Mouse (Mus musculus): ENCODE measurements around the gene Cracr2a. TPM values are rescaled to one million over a fixed set of nuclear protein-coding genes. Genes with fewer than 3 reads are reported as not detected.

Gene Cracr2a
- polyA plus RNA-seq, 1 experiment from 2014 or later = 1.6 TPM

DNA sequence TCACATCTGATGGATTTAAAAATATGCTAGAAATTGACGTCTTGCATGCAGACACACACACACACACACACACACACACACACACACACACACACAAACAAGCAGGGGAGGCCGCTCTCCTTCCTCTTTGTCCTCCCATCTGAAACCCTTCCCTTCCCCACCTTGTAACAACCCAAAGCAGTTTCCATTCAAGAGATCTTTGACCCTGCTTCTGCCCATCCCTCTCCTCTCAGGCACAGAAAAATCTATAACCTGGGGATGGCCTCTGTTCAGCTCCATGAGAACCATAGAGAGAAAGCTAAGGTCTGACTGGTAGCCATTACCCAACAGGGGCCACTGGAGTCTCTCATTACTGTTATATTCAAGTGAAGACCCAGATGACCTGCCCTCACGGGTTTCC lies 117.9 kb downstream of the Cracr2a start:
- Histone ChIP-seq H3K4me2 (replicated peaks) (no peak overlapping the region), H3K36me3 (no peaks in the 10 kb centered on the region), H3K9ac (no peak overlapping the region), H3K9me3 (no peaks in the 10 kb centered on the region), H3K27me3 (no peaks in the 10 kb centered on the region), H3K27ac (no peak overlapping the region), H3K4me3 (no peak overlapping the region), H3K4me1 (no peaks in the 10 kb centered on the region)
- WGBS = 81% methylated on average over 3 of the region's 3 CpGs
- ATAC-seq (ENCODE audit: low FRiP score, low read depth) = no peak

GRCm38 (mm10) chr6:127680784-127681183 lies 119.6 kb downstream of the Cracr2a start:
- H3K4me2 ChIP-seq (replicated peaks) = no peak overlapping the region
- H3K36me3 ChIP-seq = no peaks in the 10 kb centered on the region
- H3K27ac ChIP-seq = no peak overlapping the region
- no peaks in the 10 kb centered on the region for H3K4me1 ChIP-seq
- H3K27me3 ChIP-seq = no peaks in the 10 kb centered on the region
- no peaks in the 10 kb centered on the region for H3K9me3 ChIP-seq
- WGBS = 81% methylated on average over 7 of the region's 7 CpGs
- no peak for ATAC-seq (ENCODE audit: low FRiP score, low read depth)
- no peak overlapping the region for H3K9ac ChIP-seq
- no peak overlapping the region for H3K4me3 ChIP-seq

GRCm38 (mm10) chr6:127683561-127683960 lies 122.4 kb downstream of the Cracr2a start:
- Histone ChIP-seq H3K4me1 (no peaks in the 10 kb centered on the region), H3K9me3 (no peaks in the 10 kb centered on the region), H3K4me2 (replicated peaks) (no peak overlapping the region), H3K9ac (no peak overlapping the region), H3K27me3 (no peaks in the 10 kb centered on the region), H3K36me3 (no peaks in the 10 kb centered on the region), H3K27ac (no peak overlapping the region), H3K4me3 (no peak overlapping the region)
- WGBS = 68% methylated on average over 8 of the region's 8 CpGs
- no peak for ATAC-seq (ENCODE audit: low FRiP score, low read depth)

DNA sequence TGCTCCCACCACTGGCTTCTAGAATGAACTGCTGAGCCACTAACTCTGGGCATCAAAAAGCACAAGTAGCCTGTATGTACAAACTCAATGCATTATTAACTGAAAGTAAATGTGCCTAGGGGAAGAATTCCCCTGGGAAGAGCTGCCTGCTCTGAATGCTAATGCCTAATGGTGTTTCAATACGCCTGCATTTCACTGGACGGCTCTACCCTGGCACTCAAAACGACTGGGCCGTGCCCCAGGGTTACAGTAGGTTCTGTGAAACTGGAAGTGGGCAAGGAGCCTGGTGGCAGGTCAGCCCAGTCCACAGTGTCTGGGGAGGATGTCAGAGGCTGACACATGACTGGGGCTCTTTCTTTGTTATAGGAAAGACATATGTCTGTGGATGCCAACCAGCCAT lies 123.8 kb downstream of the Cracr2a start:
- no peak overlapping the region for H3K27ac ChIP-seq
- H3K4me3 ChIP-seq = no peak overlapping the region
- H3K4me2 ChIP-seq (replicated peaks) = no peak overlapping the region
- no peak overlapping the region for H3K9ac ChIP-seq
- no peaks in the 10 kb centered on the region for H3K27me3 ChIP-seq
- 69% methylated on average over 4 of the region's 4 CpGs for WGBS
- H3K36me3 ChIP-seq = no peaks in the 10 kb centered on the region
- no peaks in the 10 kb centered on the region for H3K9me3 ChIP-seq
- H3K4me1 ChIP-seq = no peaks in the 10 kb centered on the region
- no peak for ATAC-seq (ENCODE audit: low FRiP score, low read depth)

GRCm38 (mm10) chr6:127687181-127687860 lies 126.2 kb downstream of the Cracr2a start:
- H3K27me3 ChIP-seq = no peaks in the 10 kb centered on the region
- no peak overlapping the region for H3K27ac ChIP-seq
- no peak overlapping the region for H3K4me2 ChIP-seq (replicated peaks)
- ATAC-seq (ENCODE audit: low FRiP score, low read depth) = no peak
- H3K9ac ChIP-seq = no peak overlapping the region
- H3K4me1 ChIP-seq = no peaks in the 10 kb centered on the region; the same call in 1 of the 2 replicates
- WGBS = 87% methylated on average over 6 of the region's 6 CpGs
- H3K36me3 ChIP-seq = no peaks in the 10 kb centered on the region
- no peaks in the 10 kb centered on the region for H3K9me3 ChIP-seq
- no peak overlapping the region for H3K4me3 ChIP-seq

- 33% methylated on average over 7 of the region's 7 CpGs for WGBS
- H3K27ac ChIP-seq = no peak overlapping the region
- peaks cover 7% of the 10 kb centered on the region; the same call in 1 of the 2 replicates for H3K27me3 ChIP-seq
- no peak overlapping the region for H3K9ac ChIP-seq
- no peak for ATAC-seq (ENCODE audit: low FRiP score, low read depth)
- no peaks in the 10 kb centered on the region; the same call in 1 of the 2 replicates for H3K4me1 ChIP-seq
- H3K9me3 ChIP-seq = no peaks in the 10 kb centered on the region
- H3K4me3 ChIP-seq = no peak overlapping the region
- H3K36me3 ChIP-seq = no peaks in the 10 kb centered on the region
- no peak overlapping the region for H3K4me2 ChIP-seq (replicated peaks)
Observed at GRCm38 (mm10) chr6:127692298-127692697, 131.2 kb downstream of the Cracr2a start.

- Histone ChIP-seq H3K9me3 (no peaks in the 10 kb centered on the region), H3K9ac (no peak overlapping the region), H3K27me3 (peaks cover 7% of the 10 kb centered on the region; the same call in 1 of the 2 replicates), H3K4me1 (no peaks in the 10 kb centered on the region; the same call in 1 of the 2 replicates), H3K4me3 (no peak overlapping the region), H3K4me2 (replicated peaks) (no peak overlapping the region), H3K36me3 (no peaks in the 10 kb centered on the region), H3K27ac (no peak overlapping the region)
- 74% methylated on average over 7 of the region's 7 CpGs for WGBS
- no peak for ATAC-seq (ENCODE audit: low FRiP score, low read depth)
Observed at GRCm38 (mm10) chr6:127693681-127694080, 132.5 kb downstream of the Cracr2a start.

- 46% methylated on average over 10 of the region's 11 CpGs for WGBS
- no peak for ATAC-seq (ENCODE audit: low FRiP score, low read depth)
- no peak overlapping the region for H3K4me2 ChIP-seq (replicated peaks)
- no peaks in the 10 kb centered on the region for H3K36me3 ChIP-seq
- H3K4me3 ChIP-seq = no peak overlapping the region
- H3K4me1 ChIP-seq = no peaks in the 10 kb centered on the region
- H3K9ac ChIP-seq = no peak overlapping the region
- H3K9me3 ChIP-seq = no peaks in the 10 kb centered on the region
- H3K27me3 ChIP-seq = no peaks in the 10 kb centered on the region
- no peak overlapping the region for H3K27ac ChIP-seq
Observed at GRCm38 (mm10) chr6:127701036-127701783, 140.1 kb downstream of the Cracr2a start.

DNA sequence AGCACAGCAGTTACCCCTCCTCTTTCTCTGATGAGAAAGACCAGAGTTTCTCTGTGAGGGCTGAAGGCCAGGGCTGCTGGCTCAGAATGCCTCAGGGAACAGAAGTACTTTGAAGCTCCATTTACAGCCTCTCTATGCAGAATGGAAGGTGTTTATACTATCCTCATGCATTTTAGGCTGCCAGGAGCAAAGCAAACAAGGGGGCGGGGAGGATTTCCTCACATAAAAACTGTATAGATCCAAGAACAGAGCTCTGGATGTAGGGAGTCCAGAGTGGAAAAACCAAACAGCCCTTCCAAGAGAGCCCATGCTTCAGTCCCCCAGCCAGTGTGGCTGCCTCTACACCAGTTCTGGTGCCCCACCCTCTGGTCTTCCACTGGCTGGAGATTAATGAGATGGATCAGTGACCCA lies 147.1 kb downstream of the Cracr2a start:
- Histone ChIP-seq H3K4me3 (no peak overlapping the region), H3K4me1 (peaks cover 8% of the 10 kb centered on the region), H3K27me3 (no peaks in the 10 kb centered on the region), H3K9me3 (no peaks in the 10 kb centered on the region), H3K4me2 (replicated peaks) (no peak overlapping the region), H3K9ac (no peak overlapping the region), H3K27ac (peak overlapping the region; percentile 61; the same call in 1 of the 2 replicates), H3K36me3 (no peaks in the 10 kb centered on the region)
- WGBS = 20% methylated on average over 1 of the region's 1 CpGs
- ATAC-seq (ENCODE audit: low FRiP score, low read depth) = peak; percentile 75

GRCm38 (mm10) chr6:127714906-127715305 lies 153.8 kb downstream of the Cracr2a start:
- WGBS = 16% methylated on average over 5 of the region's 5 CpGs
- Histone ChIP-seq H3K4me3 (no peak overlapping the region), H3K9ac (no peak overlapping the region), H3K9me3 (no peaks in the 10 kb centered on the region), H3K27ac (no peak overlapping the region), H3K27me3 (no peaks in the 10 kb centered on the region; the same call in 1 of the 2 replicates), H3K4me1 (peaks cover 15% of the 10 kb centered on the region), H3K4me2 (replicated peaks) (no peak overlapping the region), H3K36me3 (no peaks in the 10 kb centered on the region)
- 0 out of 2 replicates have a peak, but pooled peaks have one; percentile 14 for ATAC-seq (ENCODE audit: low FRiP score, low read depth)

DNA sequence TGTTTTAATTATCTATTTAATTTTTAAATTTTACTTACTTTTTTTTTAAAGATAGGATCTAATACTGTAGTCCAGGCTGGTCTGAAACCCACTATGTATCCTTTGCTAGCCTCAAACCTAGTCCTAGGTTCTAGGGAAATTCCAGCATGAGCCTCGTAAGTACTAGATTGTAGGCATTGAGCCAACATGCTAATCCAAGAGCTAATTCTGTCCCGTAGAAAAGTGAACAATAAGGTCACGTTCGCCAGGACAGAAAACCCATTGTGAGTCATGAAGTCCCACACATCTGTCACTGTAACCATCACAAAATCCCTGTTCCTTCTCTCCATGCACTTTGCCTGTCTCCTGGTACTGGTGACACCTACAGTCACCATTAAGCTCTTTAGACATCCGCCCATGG lies 154.3 kb downstream of the Cracr2a start:
- Histone ChIP-seq H3K4me3 (no peak overlapping the region), H3K27me3 (no peaks in the 10 kb centered on the region; the same call in 1 of the 2 replicates), H3K4me1 (peaks cover 15% of the 10 kb centered on the region), H3K27ac (no peak overlapping the region), H3K36me3 (no peaks in the 10 kb centered on the region), H3K9ac (no peak overlapping the region), H3K9me3 (no peaks in the 10 kb centered on the region), H3K4me2 (replicated peaks) (no peak overlapping the region)
- WGBS = 69% methylated on average over 5 of the region's 5 CpGs
- ATAC-seq (ENCODE audit: low FRiP score, low read depth) = no peak

Measured in limb, embryonic 13.5 days (tissue).